Mouse (Mus musculus) kidney, postnatal 4 days (tissue): Measurements from ENCODE around the gene E130311K13Rik.

Source experiments
- DNase-seq, 2 experiments: peaks; one replicate each; pipeline ENCODE4 v3.0.0; 2021; ENCODE audit warnings: mixed read lengths in 2 of 2

E130311K13Rik gene

DNA sequence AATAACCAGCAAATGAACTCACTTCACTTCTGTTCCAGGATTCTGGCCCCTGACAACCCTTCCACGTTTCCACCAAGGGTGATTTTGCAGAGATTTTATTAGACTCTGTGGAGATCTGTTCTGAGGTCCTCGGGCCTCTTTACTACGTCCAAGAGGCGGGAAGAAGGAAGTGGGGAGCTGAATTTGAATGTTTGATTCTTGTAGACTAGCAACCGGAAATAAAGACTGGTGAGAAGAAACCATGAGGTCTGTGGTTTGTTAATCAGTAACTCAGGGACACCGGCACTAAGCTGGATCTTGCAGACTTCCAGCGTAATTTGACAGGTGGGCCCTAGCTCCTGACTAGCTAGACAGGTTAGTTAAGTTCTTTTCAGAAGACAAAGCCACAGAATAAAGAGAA lies 35.6 kb downstream of the E130311K13Rik start:
- peak; percentile 11 to 49 for DNase-seq

DNA sequence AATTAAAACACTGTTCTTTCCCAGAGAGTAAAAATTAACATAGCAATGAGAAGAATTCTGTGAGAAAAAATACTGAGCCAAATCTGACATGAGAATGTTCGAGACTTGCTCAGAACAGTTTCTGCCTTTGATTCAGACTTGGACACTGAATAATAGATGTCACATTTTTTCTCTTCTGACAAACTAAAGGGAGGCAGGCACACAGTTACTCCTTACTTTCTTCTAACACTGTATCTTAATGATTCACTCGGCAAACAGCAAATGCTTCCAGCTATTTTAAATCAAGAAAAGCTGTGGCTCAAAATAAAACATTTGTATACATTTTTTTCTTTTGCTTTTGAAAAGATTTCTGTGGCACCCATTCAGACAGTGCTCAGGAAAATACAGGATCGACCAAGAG lies 37.1 kb downstream of the E130311K13Rik start:
- DNase-seq = no peak

DNA sequence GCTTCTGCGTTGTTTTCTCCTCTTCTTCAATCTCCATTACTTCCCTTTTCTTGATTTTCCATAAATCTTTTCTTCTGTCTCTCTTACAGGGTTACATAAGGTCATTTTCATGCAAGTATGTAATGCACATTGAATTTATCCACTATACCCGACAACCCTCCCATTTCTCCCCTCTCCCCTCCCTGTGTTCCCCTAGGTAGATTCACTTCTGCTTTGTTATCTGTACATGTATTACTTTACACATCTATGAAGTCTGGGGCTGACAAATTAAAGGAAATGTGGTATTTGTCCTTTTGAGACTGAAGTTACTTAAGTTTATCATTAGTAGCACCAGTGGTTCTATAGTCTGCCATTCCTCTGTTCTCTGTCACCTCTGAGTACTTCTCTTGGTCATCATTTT lies 48.2 kb downstream of the E130311K13Rik start:
- no peak for DNase-seq

DNA sequence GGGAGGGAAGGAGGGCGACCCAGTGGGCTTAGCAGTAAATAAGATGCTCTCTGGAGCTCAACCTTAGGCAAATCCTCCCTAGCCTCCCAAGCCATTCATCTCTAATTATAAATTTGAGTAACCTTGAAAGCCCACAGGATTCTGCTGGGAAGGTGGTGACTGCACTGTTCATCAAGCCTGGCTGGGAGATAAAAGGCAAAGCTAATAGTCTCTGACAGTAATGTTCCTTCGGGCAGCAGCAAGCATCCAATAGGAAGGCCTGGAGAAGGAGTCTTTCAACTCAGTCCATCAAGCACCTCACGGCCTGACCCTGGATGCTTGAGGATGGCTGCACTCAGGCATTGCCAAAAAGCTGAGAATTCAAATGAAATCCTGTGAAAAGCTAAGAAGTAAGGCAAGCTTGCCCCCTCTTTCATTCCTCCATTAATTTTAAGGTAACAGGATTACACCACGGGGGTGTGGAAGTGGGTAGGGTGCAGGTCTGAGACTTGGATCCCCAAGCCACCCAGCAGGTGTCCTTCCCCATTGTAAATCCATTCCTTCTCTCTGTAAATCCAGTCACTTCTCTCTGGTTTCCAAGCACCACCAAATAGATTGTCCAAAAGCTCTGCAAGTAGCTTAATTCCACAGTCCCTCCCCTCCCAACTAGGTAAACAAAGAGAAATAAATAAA lies 50.1 kb downstream of the E130311K13Rik start:
- DNase-seq = no peak

DNA sequence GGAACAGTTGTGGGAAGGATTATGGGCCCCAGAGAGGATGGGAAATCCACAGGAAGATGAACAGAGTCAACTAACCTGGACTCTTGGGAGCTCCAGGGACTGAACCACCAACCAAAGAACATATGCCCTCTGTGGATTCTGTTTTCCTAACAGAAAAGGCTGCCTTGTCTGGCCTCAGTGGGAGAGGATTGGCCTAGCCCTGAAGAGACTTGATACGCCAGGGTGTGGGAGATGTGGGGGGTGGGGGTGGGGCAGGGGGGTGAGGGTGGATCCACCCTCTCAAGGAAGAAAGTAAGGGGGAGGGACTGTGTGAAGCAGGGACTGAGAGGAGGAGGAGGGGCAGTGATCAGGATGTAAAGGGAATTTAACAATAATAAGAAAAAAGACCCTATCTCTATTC lies 56.5 kb downstream of the E130311K13Rik start:
- no peak for DNase-seq

DNA sequence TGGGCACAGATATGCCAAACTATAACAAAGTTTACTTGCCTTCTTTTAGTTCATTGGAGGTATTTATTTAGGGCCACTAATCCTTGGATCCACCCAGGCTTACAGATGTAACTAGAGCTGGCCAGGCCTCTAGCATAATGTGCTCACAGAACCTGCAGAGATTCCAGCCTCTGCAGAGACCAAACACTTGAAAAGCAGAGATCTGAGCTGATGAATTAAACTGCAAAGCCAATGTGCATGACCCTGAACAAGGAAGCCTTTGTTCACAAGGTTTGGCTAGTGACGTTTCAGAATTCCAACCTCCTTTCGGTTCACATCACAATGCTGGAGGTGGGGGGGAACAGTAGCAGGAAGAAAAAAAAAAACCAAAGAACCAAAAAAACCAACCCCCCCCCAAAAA lies 58.0 kb downstream of the E130311K13Rik start:
- DNase-seq = no peak

DNA sequence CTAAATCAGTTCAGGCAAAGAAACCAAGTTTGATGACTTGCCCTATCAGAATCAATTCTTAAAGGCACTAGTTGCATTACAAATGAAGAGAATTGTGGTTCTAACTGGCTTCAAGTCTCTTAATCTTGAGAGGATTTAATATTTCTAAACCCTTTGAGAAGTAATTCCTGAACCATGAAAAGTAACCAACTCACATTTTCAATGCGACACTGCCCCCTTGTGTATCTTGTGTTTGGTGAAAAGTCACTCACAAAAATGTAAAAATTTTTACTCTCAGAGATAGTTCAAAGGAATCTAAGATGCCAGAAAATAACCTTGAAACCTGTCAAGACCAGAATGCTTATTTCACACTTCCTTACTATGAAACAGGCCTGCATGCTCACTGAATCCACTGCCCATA lies 61.0 kb downstream of the E130311K13Rik start:
- DNase-seq = peak; percentile 59 to 67

DNA sequence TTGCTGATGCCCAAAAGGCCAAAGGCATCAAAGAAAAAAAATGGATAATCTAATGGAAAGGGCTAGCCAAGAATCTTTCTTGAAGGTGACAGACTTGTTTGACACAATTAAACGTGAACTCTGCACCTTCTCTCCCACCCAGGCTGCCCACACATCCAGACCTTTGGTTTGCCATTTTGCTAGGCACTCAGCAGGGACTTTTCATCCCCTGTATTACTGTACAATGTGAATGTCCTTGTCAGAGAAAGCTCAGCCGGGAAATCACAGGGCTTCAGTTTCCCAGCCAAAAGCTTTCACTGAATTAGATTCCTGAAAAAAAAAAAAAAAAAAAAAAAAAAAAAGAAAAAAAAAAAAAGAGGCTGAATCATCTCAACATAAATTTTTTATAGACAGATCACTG lies 64.2 kb downstream of the E130311K13Rik start:
- no peak for DNase-seq
